Mouse (Mus musculus) A20 (cell line): ENCODE measurements around the gene Terb2.

Experiments used
- DNase-seq: peaks from one replicate; pipeline ENCODE4 v3.0.0-alpha.2; 2011; ENCODE audit warnings: low read depth, low spot score

The Terb2 gene

DNA sequence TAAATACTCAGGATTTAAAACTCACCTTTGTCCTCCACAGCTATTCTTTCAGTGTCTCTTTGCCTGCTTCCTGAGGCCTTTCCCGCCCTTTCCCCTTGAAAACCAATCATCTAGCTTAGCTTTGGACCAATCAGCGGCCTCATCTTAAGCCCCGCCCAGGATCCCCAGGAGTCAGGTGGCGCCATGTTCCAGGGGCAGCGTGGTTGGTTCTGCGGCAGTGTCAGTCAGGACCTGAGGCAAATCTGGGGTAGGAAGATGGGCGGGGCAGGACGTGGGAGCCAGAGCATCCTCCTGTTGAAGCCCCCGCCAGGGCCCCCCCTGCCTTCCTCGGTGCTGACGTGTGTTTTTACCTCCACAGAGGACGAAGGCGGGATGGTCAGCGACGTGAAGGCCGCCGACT is at the start of gene Terb2, which contains the start of gene Patl2:
Gene Terb2, plus strand, starts transcription at position 167 of the 400 bp plus-strand sequence.
Gene Patl2, minus strand, starts transcription at position 84 of the 400 bp plus-strand sequence.
- DNase-seq, result no peak

- no peak for DNase-seq
These were observed 48.1 kb upstream of the Terb2 start for GRCm38 (mm10) chr2:122137839-122138465.

DNA sequence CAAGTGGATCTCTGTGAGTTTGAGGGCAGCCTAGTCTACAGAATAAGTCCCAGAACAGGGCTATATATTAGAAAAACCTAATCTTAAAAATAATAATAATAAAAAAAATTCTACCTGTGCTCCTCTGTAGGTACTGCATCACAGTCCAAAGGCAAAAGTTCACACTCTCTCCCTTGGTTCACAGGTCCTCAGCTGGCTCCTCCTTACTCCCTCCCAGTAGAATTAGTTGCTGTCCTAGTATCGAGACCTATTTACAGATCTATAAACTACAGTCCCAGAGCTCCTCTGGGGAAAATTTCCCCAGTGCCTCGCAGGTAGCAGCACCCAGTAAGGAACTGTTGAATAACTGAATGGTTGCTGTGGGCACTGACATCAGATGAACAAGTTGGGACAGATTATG is 45.3 kb upstream of the Terb2 start:
- no peak for DNase-seq

DNA sequence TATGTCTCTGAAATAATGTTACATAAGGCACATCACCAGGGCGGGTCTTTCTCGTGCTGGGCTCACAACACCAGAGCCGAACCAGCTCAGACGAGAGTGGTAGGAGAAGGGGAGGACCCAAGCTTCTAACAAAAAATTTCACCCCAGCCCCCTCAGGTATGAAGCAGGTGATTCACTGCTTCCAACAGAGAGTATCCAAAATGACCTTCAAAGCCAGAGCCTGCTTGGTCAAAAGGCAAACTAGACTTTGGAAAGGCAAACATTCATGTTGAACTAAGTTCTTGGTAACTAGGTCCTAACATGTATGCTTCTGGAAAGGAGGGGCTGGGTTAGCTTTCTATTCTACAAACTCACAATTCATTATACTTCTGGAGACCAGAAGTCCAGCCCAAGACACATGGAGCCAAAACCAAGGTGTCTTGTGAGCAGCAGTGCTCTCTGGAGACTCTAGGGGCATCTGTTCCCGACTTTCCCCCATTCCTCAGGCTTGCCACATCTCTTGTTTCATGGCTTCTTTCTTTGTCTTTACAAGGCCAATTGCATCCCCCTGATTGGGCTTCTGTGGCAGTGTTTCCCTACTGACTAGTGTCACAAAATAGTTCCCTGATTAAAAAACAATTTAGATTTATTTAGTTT is 44.6 kb upstream of the Terb2 start:
- no peak for DNase-seq

DNA sequence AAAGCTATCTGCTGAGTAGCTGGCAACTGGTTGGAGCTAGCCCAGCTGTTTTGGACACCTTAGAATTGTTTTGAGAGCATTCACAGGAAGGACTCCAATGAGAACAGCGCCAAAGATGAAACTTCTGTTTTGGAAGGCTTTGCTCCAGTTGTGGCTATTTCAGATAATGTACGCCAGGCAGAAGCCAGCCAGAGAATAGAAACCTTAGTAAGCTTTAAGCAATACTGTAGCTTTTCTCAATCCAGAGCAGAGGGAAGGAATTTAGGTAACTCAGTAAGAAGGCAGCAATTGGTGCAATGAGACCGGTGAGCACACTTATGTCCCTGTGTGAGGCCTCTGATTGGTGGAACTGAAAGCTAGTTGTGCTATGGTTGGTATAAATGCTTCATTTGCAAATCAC is 43.0 kb upstream of the Terb2 start:
- DNase-seq, result no peak

DNA sequence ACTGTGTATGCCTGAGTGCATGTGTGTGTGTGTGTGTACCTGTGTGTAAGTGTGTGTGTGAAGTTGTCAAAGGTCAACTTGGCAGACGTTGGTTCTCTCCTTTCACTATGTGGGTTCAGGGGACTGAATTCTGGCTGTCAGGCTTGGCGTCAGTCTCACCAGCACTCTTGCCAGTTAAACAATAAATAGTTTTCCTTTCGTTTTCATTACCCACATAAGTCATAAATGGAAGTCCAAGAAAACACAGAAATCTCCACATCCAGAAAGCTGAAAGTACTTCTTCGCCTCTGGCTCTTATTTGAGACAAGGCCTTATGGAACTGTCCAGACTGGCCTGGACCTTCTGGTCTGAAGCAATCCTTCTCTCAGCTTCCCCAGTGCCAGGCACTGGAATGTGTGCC is 40.3 kb upstream of the Terb2 start:
- DNase-seq, result peak; percentile 61

GRCm38 (mm10) chr2:122146687-122147086 is 39.4 kb upstream of the Terb2 start:
- DNase-seq, result peak; percentile 35

DNA sequence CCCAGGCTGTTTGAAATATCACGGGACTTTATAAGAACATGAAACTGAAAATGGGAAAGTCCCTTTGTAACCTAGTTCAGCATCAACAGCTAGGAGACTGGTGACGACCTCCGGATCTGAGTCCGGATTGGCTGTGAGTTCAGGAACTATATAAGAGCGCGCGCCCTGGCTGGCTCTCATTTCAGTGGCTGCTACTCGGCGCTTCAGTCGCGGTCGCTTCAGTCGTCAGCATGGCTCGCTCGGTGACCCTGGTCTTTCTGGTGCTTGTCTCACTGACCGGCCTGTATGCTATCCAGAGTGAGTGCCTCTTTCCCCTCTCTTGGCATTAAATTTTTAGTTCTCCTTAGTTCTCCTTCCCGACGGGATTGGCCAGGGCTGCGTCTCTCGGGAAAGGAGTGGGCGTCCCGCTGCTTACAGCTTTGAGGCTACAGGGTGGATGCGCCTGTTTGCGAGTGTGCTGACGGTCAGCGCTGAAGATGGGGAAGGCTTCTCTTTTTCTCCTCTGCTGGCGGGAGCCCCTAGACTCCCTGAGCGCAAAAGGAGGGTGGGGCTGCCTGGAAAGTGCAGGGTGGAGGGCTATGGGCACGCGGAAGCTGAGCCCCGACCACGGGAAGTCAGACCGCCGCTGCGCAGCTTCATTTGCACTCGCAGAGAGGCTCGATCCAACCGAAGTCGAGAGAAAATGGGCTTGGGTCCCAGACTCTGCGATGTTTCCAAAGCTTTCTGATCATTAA is 38.4 kb upstream of the Terb2 start, which contains the start of gene B2m:
Gene B2m, plus strand, starts transcription at position 179 of the 734 bp plus-strand sequence.
- peak; percentile 97 for DNase-seq

DNA sequence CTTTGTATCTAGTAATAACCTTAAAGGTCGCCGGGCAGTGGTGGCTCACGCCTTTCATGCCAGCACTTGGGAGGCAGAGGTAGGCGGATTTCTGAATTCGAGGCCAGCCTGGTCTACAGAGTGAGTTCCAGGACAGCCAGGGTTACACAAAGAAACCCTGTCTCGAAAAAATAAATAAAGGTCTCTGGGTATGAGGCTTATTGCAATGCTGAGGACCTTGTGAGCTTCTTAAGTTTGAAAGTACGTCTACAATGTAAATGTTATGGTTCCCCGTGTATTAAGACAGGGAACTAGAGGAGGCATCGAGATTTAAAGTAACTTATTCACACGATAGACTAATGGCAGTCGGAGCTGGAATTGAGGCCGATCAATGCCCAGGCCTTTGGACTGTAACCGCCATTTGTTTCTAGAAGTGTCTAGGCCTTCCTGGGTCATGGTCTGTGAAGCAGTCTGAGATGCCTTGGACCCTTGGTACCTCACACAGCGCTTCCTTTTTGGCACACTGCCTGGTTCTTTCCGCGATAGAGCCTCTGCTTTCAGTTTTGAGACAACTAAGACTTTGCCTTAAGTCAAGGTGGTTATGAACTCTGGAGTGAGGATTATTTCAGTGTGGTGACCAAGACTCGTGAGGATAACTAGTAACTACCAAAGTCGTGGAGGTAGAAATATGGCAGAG is 37.7 kb upstream of the Terb2 start:
- DNase-seq, result peak; percentile 86

GRCm38 (mm10) chr2:122149316-122149715 is 36.8 kb upstream of the Terb2 start:
- DNase-seq, result no peak

DNA sequence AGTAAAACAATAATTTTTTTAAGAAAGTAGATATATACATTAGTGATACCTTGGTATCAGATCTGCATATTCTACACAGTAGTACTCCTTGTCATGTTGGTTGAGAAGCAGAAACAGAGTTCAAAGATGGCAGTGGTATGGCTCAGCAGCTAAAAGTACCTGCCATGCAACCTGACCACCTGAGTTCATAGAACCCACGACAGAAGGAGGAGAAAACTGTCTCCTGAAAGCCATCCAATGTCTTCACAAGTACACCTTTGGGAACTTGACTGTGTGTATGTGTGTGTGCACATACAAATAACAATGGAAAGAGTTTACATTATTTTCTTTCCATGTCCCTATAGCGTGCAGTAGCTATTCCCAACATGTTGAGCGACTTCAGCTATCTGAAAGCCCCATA is 36.4 kb upstream of the Terb2 start:
- DNase-seq, result no peak

GRCm38 (mm10) chr2:122151221-122151620 is 34.9 kb upstream of the Terb2 start:
- DNase-seq, result no peak

DNA sequence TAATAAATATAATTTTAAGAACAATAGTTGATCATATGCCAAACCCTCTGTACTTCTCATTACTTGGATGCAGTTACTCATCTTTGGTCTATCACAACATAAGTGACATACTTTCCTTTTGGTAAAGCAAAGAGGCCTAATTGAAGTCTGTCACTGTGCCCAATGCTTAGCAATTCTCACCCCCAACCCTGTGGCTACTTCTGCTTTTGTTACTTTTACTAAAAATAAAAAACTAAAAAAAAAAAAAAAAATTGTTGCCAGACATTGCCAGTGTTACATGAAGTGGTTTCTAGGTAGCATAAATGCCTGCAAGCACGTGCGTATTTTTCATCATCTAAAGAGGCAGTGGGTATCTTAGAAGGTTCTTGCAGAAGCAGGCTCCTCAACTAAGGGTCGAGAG is 33.2 kb upstream of the Terb2 start:
- no peak for DNase-seq

GRCm38 (mm10) chr2:122153681-122154365 is 32.2 kb upstream of the Terb2 start:
- DNase-seq, result no peak

DNA sequence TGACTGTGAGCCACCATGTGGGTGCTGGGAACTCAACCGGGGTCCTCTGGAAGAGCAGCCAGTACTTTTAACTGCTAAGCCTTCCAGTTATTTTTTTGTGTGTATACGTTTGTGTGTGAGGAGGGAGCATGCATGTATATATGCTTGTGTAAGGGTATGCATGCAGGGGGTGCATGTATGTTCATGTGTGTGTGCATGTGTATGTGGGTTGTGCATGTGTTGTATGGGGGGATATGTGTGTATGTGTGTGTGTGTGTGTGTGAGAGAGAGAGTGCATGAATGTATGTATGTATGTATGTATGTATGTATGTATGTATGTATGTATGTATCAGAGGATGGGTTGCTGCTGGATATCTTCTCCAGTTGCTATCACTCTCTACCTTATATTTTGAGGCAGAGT is 31.6 kb upstream of the Terb2 start:
- DNase-seq, result no peak

GRCm38 (mm10) chr2:122155292-122155691 is 30.8 kb upstream of the Terb2 start:
- DNase-seq, result no peak

DNA sequence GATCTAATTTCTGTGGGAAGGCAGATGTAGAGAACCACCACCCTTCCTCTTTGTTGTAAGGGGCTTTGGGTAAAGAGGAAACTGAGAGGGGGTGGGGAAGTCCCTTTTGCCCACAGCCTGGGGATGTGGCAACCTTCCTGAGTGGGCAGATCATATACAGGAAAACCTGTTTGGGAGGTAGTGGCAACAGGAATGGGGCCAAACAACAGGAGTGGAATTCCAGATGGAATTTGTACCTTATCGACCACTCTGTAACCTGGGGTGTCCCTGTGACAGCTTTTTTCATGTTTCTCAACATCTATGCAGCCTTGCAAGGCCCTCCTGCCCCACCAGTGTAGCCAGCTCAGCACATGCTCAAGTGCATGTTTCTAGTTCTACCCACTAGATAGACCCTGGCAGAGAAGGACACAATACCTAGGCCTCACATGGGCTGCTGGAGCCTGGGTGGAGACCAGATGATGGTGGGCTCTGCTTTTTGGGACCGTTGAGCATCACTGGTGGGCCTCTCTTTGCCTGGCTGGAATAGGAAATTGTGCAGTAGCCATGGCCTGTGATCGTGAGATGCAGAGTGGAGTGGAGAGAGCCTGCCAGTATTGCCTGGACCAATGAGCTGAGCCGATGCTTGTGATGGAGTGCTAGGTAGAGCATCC is 29.9 kb upstream of the Terb2 start:
- DNase-seq, result no peak

DNA sequence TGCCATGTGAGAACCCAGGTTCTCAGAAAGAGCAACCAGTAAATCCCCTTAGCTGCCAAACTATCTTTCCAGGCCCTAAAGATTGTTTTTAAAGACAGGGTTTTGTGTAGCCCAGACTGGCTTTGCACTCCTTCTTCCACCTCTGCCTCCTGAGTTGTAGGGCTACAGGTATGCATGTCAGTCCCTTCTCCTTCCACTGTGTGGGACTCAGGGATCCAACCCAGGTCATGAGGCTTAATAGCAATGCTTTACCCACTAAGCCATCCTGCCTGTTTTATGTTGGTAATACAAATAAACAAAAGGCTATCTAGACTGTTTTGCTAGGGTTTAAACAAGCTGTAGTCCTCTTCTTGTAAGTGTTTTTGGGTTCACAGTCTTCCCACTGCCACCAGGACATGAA is 28.5 kb upstream of the Terb2 start:
- DNase-seq, result no peak

DNA sequence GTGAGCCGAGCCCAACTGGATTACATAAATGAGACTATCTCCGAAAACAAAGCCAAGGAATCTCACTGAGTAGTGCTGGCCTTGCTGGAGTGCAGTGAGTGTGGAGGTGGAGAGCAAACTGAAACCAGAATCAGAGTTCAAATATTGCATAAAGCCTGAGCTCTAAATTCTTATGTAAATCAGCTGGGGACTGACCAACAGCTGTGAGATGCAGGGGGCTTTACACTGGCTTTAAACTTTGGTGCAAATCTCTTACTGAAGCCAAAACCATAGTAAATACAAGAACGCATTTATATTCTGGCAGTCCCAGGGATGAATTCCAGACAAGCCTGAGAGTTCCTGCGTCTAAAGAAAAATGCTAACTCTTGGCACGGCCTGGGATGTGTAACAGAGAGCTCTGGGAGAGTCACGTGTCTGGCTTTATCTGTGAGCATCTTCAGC is 27.7 kb upstream of the Terb2 start:
- DNase-seq, result no peak

DNA sequence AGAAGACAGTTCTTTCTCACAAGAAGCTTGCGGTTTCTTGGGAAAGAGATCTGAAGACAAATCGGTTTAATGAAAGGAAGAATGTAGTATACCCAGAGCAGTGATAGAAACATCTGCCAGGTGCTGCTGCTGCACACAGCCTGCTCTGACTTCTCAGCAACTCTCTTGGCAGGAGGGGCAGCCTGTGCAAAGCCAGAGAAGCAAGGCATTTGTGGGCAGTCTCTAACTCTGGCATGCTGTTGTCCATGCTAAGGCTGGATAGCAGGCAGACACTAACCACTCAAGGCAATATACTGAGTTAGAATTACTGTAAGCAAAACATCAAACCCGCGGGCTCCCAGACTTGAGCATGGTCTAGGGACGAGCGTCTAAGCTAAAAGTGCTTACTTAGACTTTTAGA is 26.4 kb upstream of the Terb2 start:
- DNase-seq, result no peak

DNA sequence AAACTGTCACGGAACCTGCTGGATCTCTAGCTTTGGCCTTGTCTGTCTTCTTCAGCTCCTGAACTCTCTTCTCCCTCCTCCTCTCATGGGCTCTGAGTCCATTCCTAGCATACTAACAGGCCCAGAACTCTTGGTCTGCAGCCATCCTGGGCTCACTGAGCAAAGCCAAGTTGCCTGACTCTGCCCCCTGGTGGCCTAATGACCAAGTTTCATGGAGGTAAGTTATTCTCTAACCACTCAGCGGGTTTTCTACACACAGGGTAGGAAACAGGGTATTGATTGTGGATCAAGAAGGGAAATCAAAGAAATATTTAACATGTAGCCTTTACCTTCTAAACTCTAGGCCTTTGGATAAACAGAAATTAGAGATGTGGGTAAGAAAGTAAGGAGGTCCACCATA is 25.4 kb upstream of the Terb2 start, which contains the start of gene Trim69:
Gene Trim69, plus strand, starts transcription at position 21 of the 400 bp plus-strand sequence.
- peak; percentile 71 for DNase-seq
